Mouse (Mus musculus): ENCODE measurements at regions not wholly inside any gene's neighbourhood (a gene's known extent, or its start where the extent isn't known, plus 50 kb on each side); places are given as distances from the start of the nearest gene placed in this dataset.
"Not testable (repeated sequence)": the region's sequence is repeated elsewhere in the genome, so short reads cannot be mapped to it uniquely, and the experiment has no call there.

DNA sequence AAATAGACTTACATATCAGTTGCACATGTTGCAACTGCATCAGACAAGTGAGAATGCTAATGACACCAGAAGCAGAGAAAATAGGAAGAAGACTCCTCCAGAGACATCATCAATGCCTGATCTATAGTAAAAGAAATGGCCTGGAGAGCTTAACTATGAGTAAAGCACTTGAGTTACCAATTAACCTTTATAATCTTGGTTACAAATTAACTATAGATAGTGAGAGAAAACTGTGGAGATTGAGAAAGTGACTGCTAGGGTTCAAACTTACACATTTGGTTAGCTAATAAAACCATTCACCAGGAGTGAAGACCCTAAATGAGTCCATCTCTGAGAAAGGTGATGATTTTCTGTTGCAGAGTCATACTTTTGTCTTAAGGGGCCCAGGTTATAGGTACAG lies 307.4 kb downstream of the Phex start:
- DNase-seq = no peak

DNA sequence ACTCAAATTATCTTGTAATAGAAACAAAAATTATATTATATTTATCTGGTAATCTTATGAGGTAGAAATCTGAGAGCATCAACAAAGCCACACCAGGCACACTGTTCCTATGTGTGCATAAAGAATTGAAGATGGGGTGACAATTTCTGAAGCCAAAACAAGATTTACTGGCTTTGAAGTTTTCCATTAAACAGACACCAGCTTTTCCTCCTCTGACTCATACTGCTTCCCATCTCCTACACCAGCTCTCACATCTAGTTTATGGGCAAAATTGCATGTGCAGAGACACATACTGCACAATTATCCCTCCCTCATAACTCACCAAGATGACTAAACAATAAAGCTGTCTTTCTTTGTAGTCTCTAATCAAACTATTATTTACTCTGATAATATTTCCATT lies 335.1 kb downstream of the Phex start:
- DNase-seq = no peak

DNA sequence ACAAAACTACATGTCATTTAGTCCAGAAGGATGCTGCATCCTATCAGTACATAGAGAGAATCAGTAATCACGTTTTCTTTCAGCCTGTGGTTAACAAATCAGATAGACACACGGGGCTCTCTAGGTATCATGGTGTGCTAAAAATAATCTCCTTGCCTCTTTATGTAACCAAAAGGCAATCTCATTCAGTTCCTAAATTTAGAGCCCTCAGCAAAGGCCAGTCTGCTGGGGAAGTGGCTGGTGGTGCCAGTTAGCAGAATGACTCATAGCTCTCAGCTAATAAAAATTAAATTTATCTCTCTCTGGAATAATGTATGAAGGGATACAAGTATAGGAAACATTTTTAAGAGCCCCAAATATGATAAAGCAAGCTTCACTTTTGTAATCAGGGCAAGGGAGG lies 335.5 kb downstream of the Phex start:
- no peak for DNase-seq

DNA sequence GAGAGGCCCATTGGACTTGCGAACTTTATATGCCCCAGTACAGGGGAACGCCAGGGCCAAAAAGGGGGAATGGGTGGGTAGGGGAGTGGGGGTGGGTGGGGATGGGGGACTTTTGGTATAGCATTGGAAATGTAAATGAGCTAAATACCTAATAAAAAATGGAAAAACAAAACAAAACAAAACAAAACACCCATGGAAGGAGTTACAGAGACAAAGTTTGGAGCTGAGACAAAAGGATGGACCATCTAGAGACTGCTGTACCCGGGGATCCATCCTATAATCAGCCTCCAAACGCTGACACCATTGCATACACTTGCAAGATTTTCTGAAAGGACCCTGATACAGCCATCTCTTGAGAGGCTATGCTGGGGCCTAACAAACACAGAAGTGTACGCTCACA lies 337.1 kb downstream of the Phex start:
- not testable (repeated sequence) for DNase-seq

DNA sequence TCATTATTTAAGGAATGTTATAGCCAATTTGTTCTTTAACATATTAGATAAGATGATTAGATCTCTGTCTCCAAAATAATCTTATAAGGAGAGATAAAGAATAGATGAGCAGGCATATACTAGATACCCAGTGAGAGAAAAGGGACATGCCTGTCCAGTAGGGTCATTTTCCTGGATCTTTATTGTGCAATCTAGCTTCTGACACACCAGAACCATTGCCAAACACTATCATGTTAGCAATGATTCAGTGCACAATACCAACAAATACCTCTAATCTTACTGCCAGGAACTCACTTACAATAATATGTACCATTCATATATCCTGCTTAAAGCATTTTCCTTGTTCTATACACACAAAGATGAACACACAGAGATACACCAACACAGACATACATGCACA lies 338.9 kb downstream of the Phex start:
- DNase-seq = no peak

DNA sequence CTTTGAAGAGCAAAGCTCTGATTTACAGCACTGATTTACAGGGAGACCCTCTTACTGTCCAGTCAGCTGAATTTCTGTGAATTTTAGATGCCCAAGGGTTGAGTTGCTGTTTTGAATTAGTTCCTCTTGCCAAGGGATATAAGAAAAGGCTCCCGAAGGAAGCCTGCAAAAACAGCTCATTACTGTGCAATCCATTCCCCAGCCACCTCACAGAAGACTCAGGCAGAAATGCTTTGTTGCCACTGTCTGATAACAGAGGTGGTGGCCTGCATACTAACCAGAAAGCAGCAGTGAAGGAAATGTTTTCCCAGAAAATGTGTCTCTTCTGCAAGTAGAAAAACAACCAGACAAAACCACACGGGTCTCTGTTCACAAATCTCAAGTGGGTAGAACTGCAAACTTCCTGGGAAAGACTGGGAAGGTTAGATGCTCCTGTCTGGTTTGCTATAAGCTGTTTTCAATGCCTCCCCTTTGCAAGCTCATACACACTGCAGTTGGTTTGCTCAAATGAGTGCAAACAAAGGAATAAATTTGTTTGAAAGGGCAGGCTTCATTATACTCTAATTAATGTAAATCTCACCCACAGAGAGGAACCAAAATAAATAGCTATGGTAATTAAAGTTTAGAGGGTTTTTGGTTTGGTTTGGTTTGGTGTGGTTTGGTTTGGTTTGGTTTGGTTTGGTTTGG lies 363.3 kb downstream of the Phex start:
- peak; percentile 72 for DNase-seq

DNA sequence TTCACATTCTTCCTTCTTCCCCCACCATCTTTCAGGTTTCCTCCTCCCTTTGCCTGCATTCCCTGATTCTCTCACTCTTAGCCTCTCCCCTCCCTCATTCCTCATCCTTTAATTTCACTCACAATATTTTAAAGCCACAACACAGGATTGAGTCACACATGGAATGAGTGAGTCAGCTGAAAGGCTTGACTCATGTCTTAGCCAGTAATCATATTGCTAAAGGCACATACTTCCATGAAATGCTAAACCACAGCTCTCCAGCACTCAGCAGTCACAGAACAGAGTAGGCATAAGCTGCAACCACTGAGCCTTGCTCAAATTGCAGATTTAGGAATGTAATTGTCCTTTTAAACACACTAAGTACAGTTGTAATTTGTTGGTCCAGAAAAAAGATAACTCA lies 386.2 kb downstream of the Phex start:
- DNase-seq = no peak

DNA sequence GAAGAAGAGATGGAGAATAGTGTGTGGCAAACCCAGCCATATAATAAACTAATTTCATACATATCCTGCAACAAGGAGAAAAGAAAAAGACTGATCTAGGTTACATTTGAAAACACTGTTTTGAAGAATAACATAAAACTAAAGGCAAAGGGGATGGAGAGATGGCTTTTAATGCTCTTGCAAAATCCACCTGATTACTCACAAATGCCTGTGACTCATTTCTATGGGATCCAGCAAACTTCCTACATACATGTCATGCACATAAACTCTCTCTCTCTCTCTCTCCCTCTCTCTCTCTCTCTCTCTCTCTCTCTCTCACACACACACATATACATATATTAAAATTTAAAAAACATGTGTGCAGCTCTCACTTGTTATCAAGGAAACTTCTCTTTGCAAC lies 390.8 kb downstream of the Phex start:
- DNase-seq = no peak

DNA sequence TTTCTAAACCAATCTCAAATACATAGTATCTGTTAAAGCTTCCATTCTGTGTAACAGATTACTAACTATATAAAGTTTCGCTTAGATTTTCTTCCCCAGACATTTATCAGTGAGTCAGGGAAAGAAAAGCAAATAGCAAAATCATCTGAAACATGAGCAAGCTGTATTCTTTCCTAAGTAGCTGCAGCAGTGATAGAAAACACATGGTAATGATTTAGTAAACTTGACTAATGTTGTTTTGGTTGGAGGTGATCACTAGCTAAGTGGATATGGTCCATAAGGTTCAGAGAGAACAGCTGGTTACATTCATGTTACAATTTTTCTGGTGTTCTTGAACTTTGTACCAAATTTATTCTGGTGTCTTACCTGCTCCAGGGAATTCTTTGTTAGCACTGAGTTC lies 393.3 kb downstream of the Phex start:
- no peak for DNase-seq

DNA sequence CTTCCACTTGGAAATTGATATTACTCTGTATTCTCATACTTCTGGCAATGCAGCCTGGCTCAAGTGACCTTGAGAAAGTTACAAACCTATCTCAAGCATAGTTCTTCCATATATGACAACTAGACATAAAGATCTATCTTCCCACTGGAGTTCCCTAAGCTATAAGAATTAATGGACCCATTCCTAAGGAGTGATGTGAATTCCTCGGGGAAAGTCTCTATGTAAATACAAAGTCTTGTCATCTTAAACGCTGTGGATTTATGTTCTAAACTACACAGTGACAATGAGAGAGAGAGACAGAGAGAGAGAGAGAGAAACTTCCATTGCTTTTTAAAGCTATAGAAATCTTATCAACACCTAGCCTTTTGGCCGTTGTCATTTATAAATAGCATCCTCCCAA lies 394.8 kb downstream of the Phex start:
- DNase-seq = no peak

DNA sequence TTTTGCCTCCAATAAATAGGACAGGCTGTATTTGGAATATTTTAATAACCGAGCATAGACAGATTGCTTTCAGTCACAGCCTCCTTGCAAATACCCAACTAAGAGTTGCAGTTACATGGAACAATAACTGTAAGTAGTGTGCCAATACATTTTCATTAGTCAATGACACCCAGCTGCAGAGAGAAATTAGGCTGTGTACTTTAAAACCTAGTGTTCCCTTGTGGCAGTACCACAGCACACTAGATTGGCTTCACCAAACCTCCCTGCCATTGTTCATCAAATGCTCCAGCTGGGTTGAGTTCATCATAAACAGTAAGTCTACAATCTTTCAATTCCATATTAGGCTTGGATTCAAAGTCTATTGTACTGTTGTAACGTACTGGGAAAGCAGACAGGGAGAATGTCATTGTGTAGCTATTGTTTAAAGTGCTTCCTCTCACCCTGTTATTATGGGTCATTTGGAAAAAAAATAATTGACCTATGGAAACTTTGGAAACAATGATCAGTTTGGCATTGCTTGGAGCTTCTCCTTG lies 425.1 kb downstream of the Phex start:
- peak; percentile 39 for DNase-seq

DNA sequence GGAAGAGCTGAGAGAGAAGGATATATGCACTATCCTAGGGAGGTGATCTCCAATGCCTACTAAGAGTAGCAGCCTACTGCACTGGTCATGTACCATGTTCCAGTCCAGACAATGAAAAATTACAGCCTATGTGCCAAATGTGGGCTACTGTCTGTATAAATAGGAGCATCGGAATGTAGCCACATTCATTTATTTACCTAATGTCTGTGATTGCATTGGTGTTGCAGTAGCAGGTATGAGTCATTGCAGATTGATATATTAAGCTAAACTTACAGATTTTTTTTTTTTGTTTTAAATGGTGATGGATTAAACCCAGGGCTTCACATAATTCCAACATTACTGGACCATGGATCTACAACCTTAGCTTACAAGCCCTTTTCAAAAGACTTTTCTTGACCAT lies 468.0 kb downstream of the Phex start:
- no peak for DNase-seq

DNA sequence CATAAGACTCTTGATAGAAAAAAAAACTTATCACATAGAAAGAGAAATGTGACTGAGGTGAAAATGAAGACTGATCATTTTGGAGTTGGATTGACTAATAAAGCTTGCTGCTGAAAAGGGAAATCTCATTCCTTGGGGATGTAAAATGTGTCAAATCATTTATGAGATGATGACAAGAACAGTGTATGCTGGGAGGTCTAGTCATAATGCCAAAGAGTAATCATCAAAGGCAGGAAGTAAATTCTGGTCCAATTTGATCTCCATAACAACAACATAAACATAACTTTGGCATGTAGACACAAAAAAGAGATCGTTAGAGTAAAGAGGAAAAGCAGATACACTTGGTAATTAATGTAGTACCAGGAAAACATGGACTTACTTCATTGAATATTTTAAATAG lies 470.9 kb downstream of the Phex start:
- no peak for DNase-seq

DNA sequence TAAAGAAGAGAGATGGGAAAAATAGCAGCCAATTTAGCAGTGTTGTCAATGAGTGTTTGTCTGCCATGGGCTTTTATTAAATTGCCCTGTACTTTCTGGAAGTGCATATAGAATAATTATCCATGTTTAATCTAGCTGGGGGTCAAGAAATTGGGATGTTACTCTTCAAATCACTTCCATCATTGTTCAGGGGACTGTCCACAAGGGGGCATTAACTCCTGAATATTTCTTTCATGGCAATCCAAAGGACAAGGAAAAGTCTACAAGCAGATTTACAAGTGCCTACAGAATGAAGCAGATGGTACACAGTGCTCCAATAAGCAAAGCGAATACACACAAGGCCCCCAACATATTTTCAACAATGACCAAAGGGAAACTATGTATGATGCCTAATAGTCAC lies 501.7 kb downstream of the Phex start:
- peak; percentile 16 for DNase-seq
